Mouse (Mus musculus): ENCODE results near the gene Gpr88.

DNA sequence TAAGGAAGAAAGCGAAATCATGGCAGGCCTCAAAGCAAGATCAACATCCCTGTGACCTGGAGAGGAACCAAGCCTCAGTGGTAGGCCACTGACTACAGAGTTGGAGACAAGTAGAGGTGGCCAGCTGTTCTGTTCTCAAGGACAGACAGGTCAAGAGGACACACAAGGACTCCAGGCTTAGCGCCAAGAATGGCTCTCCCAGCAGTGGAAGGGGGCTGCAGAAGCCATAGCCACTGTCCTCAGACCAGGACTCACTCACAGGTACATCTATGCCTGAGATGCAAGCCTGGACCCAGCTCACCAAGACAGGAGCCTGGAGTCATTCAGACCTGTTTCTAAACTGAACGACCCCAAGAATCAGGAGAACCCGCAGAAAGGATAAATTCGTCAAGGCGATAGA, 28.4 kb upstream of the Gpr88 start:
- no peak for TF ChIP-seq CTCF (IDR thresholded peaks at IDR 0.05; ENCODE audit: low read depth, low read length)
- TF ChIP-seq GATA1 (IDR thresholded peaks at IDR 0.05; ENCODE audit: borderline replicate concordance, low read length) = no peak
- no peak for TF ChIP-seq POLR2AphosphoS5 (IDR thresholded peaks at IDR 0.05; ENCODE audit: insufficient replicate concordance, low read depth, low read length)
- TF ChIP-seq TAL1 (conservative IDR thresholded peaks at IDR 0.05; ENCODE audit: low read depth, low read length) = no peak
- TF ChIP-seq GATA2 (IDR thresholded peaks at IDR 0.05; ENCODE audit: borderline replicate concordance, low read depth, low read length) = no peak

Measured in G1E (cell line).